Mouse (Mus musculus): ENCODE results near the gene Tnfaip6.
A peak's percentile ranks its signal among the peaks of the same experiment; 100 is the strongest.

Tnfaip6 gene

DNA sequence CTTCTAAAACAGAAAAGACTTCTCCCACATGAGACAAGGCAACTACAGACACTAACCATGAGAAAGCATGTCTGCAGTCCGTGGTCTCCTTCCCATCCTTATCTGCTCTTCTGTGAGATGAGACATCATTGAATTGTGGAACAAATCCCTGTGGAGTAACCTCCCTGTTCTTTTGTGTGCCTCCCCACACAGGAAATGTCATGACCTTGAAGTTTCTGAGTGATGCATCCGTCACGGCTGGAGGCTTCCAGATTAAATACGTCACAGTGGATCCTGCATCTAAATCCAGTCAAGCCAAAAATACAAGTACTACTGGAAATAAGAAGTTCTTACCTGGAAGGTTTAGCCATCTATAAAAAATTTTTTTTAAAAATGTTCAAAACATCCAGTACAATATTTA lies 17.8 kb downstream of the Tnfaip6 start:
- no peak for DNase-seq

- no peak for DNase-seq
Measured at GRCm38 (mm10) chr2:52057099-52057498, 19.3 kb downstream of the Tnfaip6 start.

- DNase-seq = no peak
Measured at GRCm38 (mm10) chr2:52057681-52058080, 19.9 kb downstream of the Tnfaip6 start.

DNA sequence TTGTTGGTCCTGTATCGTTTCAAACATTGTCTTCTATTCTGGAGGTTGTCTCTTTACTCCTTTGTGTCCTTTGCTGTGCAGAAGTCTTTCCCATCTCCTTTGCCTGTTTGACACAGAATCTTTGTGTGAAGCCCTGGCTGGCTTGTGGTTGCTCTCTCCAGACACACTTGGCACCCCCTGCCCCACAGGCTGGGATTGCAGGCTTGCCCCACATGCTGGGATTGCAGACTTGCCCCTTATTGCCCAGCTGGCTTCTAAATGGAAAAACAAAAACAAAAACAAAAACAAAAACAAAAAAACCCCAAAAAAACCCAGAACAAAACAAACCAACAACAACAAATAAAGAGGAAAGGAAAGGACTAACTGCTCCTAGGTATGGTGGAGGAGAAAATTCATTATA lies 30.8 kb downstream of the Tnfaip6 start:
- DNase-seq = no peak

- no peak for DNase-seq
Measured at GRCm38 (mm10) chr2:52070816-52071215, 33.0 kb downstream of the Tnfaip6 start.

- no peak for DNase-seq
Measured at GRCm38 (mm10) chr2:52071241-52071991, 33.6 kb downstream of the Tnfaip6 start.

GRCm38 (mm10) chr2:52072065-52072490 lies 34.3 kb downstream of the Tnfaip6 start:
- DNase-seq = no peak

DNA sequence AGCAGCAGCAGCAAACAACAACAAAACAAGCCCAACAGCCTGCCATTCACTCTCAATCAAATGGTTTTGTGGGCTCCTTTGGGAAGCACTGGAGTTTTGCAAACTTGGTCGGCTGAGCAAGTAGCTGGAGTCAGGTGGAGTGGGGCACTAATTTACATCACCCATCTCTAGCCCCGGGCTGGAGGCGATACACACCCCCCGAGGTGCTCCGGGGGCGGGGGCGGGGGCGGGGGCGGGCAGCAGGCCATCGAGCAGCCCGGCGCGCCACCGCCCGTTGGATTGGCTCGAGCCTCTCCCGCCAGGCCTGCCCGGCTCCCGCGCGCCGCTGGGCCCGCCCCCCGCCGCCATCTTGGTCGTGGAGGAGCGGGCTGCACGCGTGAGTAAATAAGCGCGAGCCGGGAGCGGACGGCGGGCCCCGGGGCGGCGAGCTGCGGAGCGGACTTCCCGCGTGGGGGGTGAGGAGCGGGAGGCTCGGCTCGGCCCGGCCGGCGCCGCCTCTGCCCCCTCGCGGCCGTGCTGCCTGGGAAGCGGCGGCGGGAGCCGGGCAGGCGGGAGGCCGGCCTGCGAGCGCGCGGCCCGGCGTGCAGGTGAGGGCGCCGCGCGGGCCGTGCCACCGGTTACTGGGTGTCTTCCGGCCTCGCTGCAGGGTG lies 34.8 kb downstream of the Tnfaip6 start, which contains the start of gene Rif1:
Gene Rif1 (plus strand): TSS at position 342 of the 650 bp plus-strand sequence.
- peak; percentile 85 for DNase-seq

- peak; percentile 33 for DNase-seq
Measured at GRCm38 (mm10) chr2:52073141-52073904, 35.5 kb downstream of the Tnfaip6 start.

DNA sequence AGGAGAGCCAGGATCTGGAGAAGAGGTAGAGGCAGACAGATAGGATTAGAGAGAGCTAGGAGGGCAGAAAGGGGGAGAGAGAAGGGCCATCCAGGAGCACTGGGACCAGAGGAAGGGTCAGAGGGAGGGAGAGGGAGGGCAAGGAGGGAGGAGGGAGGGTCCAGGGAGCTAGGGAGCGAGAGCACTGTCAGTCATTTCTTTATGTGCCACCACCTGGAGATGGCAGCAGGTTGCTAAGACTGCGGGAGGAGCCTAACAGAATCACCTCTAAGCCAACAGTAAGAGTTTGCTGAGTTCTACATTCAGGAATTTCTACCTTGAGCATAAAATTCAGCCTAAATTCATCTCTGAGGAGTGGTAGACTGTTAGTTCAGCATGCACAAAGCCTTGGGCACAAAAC lies 40.9 kb downstream of the Tnfaip6 start:
- DNase-seq = no peak

DNA sequence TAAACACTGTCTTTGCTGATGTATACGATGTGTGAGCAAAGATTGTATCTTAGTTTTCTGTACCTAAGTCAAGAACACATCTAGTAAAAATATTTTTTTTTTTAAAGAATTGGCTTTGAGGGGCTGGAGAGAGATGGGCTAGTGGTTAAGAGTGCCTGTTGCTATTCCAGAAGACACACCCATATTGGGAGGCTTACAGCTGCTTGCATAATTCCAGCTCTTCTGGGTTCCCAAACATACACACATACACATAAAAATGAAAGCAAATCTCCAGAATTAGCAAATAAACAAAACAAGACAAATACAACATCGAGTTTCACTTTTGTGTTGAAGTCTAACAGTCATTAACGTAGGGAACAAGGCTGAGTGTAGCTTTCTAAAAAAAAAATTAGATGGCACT lies 46.2 kb downstream of the Tnfaip6 start:
- DNase-seq = no peak

DNA sequence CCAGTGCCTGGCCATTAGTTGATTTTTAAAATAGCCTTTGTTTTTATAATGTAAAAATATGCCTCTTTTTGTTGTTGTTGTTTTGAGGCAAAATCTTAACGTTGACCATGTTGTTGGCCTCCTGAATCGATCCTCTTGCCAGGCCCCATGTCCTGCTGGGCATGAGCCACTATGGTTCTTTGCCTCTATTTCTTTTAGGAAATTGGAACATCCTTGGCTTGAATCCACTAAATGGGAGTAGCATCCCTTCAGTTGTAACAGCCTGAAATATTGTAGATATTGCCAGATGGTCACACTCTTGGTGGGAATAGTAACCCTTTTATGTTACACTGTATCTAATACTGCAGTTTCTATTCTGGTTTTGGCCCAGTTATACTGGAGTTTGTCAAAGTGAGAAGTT lies 46.8 kb downstream of the Tnfaip6 start:
- DNase-seq = no peak

Measured in lung, postnatal 14 days (tissue).